Mouse (Mus musculus) embryonic facial prominence, embryonic 13.5 days (tissue): ENCODE results near the gene Asprv1. TPM values are rescaled to one million over a fixed set of nuclear protein-coding genes. Genes with fewer than 3 reads are reported as not detected.

Source experiments
- ATAC-seq: fragments of 200-750 bp; cut with Nextera tagmentation; 2 replicates; pipeline ENCODE4 v1.8.0; 2017; ENCODE audit warnings: low read depth; ENCODE audit not compliant: insufficient number of reproducible peaks, insufficient read depth, low FRiP score, low TSS enrichment
- H3K27ac ChIP-seq: fragments of 300-500 bp; sonication (generic); 2 replicates; pipeline ENCODE4 v1.5.1; 2015; ENCODE audit warnings: moderate library complexity, mild to moderate bottlenecking, inconsistent platforms
- H3K27me3 ChIP-seq: fragments of 300-500 bp; sonication (generic); 2 replicates; pipeline ENCODE4 v1.6.1; 2015; ENCODE audit warnings: mild to moderate bottlenecking, inconsistent platforms
- H3K36me3 ChIP-seq: fragments of 300-500 bp; sonication (generic); 2 replicates; pipeline ENCODE4 v1.6.1; 2015; ENCODE audit warnings: mild to moderate bottlenecking, inconsistent platforms
- H3K4me1 ChIP-seq: fragments of 300-500 bp; sonication (generic); 2 replicates; pipeline ENCODE4 v1.6.1; 2015; ENCODE audit warnings: inconsistent platforms
- H3K4me2 ChIP-seq: fragments of 300-500 bp; sonication (generic); 2 replicates; pipeline ENCODE4 v1.6.1; 2015; ENCODE audit warnings: moderate library complexity, mild to moderate bottlenecking, inconsistent platforms
- H3K4me3 ChIP-seq: fragments of 300-500 bp; sonication (generic); 2 replicates; pipeline ENCODE4 v1.5.1; 2015; ENCODE audit warnings: mild to moderate bottlenecking, inconsistent platforms
- H3K9ac ChIP-seq: fragments of 300-500 bp; sonication (generic); 2 replicates; pipeline ENCODE4 v1.6.1; 2015; ENCODE audit warnings: mild to moderate bottlenecking, inconsistent platforms
- H3K9me3 ChIP-seq: fragments of 300-500 bp; sonication (generic); 2 replicates; pipeline ENCODE4 v1.6.1; 2016; ENCODE audit warnings: inconsistent platforms
- WGBS: fragments of 180-500 bp; shearing (Covaris S2); methylation state at CpG from one replicate; pipeline ENCODE4 v1.1.7; 2015; ENCODE audit warnings: mixed read lengths; 5-methylcytosine and 5-hydroxymethylcytosine counted together
- polyA plus RNA-seq: library from polyadenylated mRNA; unstranded; fragments of >200 nt; fragmentation: Nextera tagmentation; extraction: Ambion mirVana; gene quantifications from 2 replicates; pipeline ENCODE4 v1.2.1, GENCODE M21; 2015

Gene Asprv1
- polyA plus RNA-seq, 1 experiment from 2014 or later: 13.4 TPM

DNA sequence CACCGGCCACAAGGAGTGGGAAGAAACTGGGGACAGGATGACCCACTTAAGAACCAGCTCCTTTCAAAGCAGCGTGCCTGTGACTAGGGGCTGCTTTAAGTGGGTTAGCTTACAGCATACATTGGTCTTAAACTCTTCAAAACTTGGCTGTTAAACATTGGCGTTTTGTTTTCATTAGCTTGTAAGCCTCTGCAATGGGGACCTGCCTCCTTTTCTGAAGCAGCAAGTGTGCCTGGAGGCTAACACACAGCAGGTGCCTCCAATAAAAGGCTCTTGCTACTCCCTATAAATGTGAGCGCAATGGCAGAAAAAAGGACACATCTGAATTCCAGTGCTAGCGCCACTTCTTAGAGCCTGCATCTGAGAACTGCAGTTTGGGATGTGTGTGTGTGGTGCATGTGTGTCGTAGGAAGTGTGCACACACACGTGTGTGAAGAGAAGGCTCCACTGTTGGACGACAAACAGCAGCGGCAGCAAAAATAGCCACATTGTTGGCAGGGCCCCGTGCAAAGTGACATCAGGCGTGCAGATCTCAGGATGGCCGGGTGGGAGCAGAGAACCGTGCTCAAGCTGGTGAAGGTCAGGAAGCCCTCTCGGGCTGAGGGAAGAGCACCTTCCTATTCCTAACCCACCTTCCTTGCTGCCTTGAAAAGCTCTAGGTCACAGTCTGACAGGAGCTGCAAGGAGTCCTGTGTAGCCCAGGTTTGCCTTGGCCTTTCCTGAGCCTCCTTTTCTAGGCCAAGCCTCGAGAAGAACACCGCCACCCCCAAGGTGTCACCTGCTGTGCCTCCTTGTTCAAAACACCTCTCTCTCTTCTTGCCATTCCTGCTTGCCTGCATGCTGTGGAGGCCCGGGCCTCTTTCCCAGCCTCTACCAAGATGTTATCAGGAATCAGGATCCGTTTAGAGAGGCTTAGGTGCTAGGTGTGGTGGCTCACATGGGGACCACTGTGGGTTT lies 3.6 kb upstream of the Asprv1 start:
- no peaks in the 10 kb centered on the region for H3K27me3 ChIP-seq
- no peak for ATAC-seq
- no peak overlapping the region for H3K4me3 ChIP-seq
- H3K4me2 ChIP-seq: no peak overlapping the region
- no peak overlapping the region for H3K27ac ChIP-seq
- H3K9me3 ChIP-seq: no peaks in the 10 kb centered on the region
- 47% methylated on average over 18 of the region's 18 CpGs for WGBS
- no peak overlapping the region for H3K9ac ChIP-seq
- H3K36me3 ChIP-seq: no peaks in the 10 kb centered on the region
- H3K4me1 ChIP-seq: peaks cover 13% of the 10 kb centered on the region

DNA sequence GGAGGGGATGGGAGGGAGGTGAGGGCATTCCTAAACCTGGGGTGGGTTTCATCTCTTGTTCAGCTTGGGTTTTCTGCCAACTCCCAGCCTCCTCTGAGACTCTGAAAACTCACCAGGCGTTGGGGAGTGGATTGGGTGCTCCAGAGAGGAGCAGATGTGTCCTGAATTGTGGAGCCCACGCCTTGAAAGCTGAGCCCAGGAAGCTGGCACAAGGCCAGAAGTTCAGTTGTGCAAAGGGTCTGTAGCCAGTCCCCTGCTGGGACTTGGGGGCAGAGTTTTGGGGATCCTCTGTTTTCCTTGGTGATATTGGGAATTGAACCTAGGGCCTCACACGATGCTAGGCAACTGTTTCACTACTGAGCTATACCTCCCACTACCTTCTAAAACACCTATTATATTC lies 2.2 kb downstream of the Asprv1 start:
- H3K4me3 ChIP-seq: no peak overlapping the region
- no peak overlapping the region for H3K4me2 ChIP-seq
- no peaks in the 10 kb centered on the region; the same call in 1 of the 2 replicates for H3K4me1 ChIP-seq
- H3K9me3 ChIP-seq: no peaks in the 10 kb centered on the region
- peak; percentile 30; the same call in 1 of the 2 replicates for ATAC-seq
- no peaks in the 10 kb centered on the region for H3K36me3 ChIP-seq
- no peak overlapping the region for H3K9ac ChIP-seq
- H3K27me3 ChIP-seq: no peaks in the 10 kb centered on the region
- no peak overlapping the region for H3K27ac ChIP-seq
- 67% methylated on average over 3 of the region's 3 CpGs for WGBS

DNA sequence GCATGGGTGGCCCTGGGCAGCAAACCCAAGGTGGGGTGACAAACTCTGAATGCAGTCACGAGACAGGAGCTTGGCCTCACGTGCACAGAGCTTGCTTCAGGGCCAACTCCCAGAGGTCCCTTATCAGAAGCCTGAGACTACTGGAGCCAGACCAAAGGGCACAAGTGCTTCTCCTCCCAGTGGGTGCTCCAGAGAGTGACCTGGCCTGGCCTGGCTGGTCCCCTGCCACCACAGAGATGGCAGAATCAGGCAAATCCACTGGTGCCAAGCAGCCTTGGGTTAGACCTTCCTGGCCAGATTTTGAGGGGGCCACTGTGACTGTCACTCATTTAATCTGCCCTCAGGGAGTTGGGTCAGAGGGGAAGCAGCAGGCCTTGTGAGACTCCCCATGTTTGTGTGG lies 8.5 kb downstream of the Asprv1 start:
- Histone ChIP-seq H3K36me3 (no peaks in the 10 kb centered on the region), H3K27me3 (no peaks in the 10 kb centered on the region), H3K9me3 (no peaks in the 10 kb centered on the region), H3K9ac (no peak overlapping the region), H3K4me2 (no peak overlapping the region), H3K4me3 (no peak overlapping the region), H3K4me1 (peaks cover 9% of the 10 kb centered on the region; the same call in 1 of the 2 replicates), H3K27ac (no peak overlapping the region)
- 76% methylated on average over 2 of the region's 2 CpGs for whole genome bisulfite sequencing
- no peak for ATAC-seq

DNA sequence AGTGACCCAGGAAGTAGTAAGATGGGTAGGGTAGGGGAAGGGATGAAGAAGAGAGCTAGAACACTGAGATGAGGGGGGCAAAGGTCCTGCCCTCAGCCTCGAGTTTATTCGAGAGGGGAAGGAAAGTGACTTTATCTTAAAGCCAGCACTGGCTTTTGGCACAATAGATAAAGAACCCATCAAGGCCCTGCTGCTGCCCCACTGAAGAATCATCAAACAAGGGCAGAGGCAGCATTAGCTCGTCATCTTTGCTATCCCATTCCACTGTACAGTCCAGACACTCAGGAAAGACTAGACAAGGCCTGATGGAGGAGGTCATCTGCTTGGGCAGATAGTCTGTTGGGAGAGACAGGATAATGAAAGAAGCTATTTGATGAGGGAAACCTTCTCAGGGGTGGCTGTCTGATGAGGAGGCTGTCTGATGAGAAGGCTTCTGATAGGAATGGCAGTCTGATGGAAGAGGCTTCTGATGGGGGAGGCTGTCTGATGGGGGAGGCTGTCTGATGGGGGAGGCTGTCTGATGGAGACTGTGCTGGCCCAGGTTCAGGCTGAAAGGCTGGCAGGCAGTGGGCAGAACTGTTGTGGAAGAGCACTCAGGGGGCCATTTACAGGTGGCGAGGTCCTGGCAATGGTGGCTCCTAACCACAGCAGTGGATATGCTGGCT lies 9.3 kb downstream of the Asprv1 start:
- Histone ChIP-seq H3K9me3 (no peaks in the 10 kb centered on the region), H3K9ac (no peak overlapping the region), H3K27me3 (no peaks in the 10 kb centered on the region), H3K4me2 (no peak overlapping the region), H3K27ac (peak overlapping the region; percentile 80), H3K4me3 (no peak overlapping the region), H3K4me1 (peaks cover 9% of the 10 kb centered on the region; the same call in 1 of the 2 replicates), H3K36me3 (no peaks in the 10 kb centered on the region)
- WGBS: 57% methylated on average over 4 of the region's 4 CpGs
- no peak for ATAC-seq

DNA sequence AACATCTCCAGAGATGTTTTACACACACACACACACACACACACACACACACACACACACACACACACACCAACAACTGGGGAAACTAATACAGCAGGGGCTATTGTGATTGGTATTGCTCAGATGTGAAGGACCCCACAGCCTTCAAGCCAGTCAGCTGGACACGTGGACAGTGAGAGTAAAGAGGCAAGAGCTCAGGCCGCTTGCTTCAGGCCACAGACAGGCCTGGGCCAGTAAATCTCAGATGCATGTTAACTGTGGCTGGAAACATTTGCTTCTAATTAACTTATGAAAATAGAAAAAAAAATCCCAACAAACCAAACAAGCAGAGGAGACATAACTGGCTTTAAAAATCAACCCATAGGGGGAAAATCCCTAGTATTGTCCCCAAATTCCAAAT lies 9.9 kb downstream of the Asprv1 start:
- no peak for ATAC-seq
- no peak overlapping the region for H3K4me2 ChIP-seq
- H3K36me3 ChIP-seq: no peaks in the 10 kb centered on the region
- H3K27ac ChIP-seq: peak overlapping the region; percentile 80
- no peaks in the 10 kb centered on the region for H3K9me3 ChIP-seq
- H3K4me1 ChIP-seq: peaks cover 9% of the 10 kb centered on the region; the same call in 1 of the 2 replicates
- no peak overlapping the region for H3K9ac ChIP-seq
- no peak overlapping the region for H3K4me3 ChIP-seq
- H3K27me3 ChIP-seq: no peaks in the 10 kb centered on the region
- 26% methylated on average over 2 of the region's 2 CpGs for WGBS

DNA sequence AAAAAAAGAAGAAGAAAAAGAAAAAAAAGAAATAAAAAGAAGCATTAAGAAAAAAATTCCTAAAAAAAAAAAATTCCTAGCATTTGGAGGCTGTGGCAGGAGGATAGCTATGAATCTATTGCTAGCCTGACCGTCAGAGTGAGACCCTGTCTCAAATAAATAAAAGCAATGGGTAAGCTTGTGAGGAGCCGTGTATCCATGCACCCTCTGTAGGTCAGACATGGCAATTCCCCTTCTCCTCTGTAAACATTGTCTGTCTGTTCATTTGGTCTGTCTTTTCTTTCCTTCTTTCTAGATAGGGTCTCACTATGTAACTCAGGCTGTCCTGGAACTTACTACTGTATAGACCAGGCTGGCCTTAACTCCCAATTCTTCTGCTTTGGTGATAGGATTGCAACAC lies 10.5 kb downstream of the Asprv1 start:
- Histone ChIP-seq H3K4me1 (peaks cover 9% of the 10 kb centered on the region; the same call in 1 of the 2 replicates), H3K9ac (no peak overlapping the region), H3K9me3 (no peaks in the 10 kb centered on the region), H3K4me2 (no peak overlapping the region), H3K27me3 (no peaks in the 10 kb centered on the region), H3K4me3 (no peak overlapping the region), H3K36me3 (no peaks in the 10 kb centered on the region), H3K27ac (peak overlapping the region; percentile 62; the same call in 1 of the 2 replicates)
- 18% methylated on average over 2 of the region's 2 CpGs for WGBS
- no peak for ATAC-seq

DNA sequence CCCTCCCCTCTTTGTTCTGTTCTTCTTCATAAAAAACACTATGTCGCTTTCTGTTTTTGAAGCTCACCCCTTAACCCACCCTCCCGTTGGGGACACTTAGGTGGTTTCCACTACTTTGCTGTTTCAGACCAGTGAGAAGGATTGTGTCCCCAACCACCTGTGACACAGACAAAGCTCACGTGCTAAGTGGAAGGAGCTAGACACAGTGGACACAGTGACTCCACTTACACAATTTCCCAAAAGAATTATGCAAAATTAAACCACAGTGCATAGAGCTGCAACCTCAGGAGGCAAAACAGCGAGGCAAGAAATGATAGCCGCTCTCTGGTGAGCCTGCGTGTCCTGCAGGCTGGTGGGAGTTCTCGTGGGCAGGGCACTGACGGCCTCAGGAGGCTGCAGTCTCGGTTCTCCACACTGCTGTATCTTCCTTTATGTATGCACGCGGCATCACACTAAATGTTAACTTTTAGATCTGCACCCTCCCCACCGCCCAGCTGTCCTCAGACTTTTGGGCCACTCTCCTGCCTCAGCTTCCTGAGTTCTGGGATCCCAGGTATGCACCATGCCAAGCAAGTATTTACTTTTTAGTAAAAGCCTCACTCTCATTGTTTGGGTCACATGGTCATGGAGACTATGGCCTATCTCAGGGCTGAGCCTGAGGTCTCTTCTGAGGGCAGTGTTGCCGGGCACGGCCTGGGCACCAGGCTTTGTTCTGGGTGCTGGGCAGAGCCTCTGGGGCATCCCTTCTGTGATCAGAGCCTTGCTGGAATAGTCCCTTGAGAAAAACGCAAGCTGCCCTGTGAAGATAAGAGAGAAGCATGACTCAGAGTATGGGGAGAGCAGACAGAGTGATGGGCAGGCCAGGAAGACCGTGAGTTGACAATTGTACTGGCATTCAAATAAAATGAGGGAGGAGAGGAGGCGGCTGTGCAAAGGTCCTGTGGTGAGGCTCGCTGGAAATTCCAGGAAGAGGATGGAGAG lies 11.5 kb downstream of the Asprv1 start:
- H3K4me2 ChIP-seq: no peak overlapping the region
- H3K27ac ChIP-seq: no peak overlapping the region
- H3K4me3 ChIP-seq: no peak overlapping the region
- WGBS: 79% methylated on average over 18 of the region's 18 CpGs
- peaks cover 9% of the 10 kb centered on the region; the same call in 1 of the 2 replicates for H3K4me1 ChIP-seq
- H3K9me3 ChIP-seq: no peaks in the 10 kb centered on the region
- H3K27me3 ChIP-seq: no peaks in the 10 kb centered on the region
- H3K36me3 ChIP-seq: no peaks in the 10 kb centered on the region
- H3K9ac ChIP-seq: no peak overlapping the region
- ATAC-seq: no peak

DNA sequence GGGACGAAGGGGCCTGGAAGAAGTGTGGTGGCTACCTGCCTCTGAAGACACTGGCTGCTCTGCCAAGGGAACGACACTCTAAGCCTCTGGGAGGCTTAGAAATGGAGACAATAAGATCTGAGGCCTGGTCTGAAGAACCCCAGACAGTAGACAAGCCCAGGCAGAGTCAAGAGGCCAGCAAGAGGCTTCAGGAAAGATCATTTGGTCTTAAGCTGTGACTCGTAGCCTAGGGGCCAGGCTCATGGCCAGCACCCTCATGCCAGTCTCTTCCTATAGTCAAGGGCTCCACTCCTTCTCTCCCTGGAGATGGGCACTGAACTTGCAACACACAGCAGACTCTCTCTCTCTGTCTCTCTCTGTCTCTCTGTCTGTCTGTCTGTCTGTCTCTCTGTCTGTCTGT lies 12.2 kb downstream of the Asprv1 start:
- H3K4me2 ChIP-seq: no peak overlapping the region
- H3K27ac ChIP-seq: no peak overlapping the region
- H3K27me3 ChIP-seq: no peaks in the 10 kb centered on the region
- ATAC-seq: no peak
- 76% methylated on average over 3 of the region's 3 CpGs for WGBS
- H3K4me1 ChIP-seq: peaks cover 9% of the 10 kb centered on the region; the same call in 1 of the 2 replicates
- H3K36me3 ChIP-seq: no peaks in the 10 kb centered on the region
- H3K9ac ChIP-seq: no peak overlapping the region
- H3K9me3 ChIP-seq: no peaks in the 10 kb centered on the region
- no peak overlapping the region for H3K4me3 ChIP-seq

DNA sequence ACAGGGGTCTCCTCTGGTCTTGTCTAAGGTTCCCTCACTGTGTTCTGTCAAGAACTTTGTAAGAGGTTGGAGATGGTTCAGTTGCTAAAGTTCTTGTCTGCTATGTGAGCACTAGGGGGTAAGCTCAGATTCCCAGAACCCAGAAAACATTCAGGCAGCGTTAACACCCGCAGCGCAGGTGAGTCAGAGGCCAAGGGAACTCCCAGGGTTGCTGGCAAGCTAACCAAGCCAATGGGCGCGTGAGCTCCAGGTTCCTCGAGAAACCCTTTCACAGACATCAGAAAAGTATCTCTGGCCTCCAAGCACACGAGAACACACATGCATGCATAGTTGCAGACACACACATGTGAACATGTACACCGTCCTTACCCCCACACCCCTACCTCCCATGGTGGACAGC lies 12.8 kb downstream of the Asprv1 start:
- no peaks in the 10 kb centered on the region for H3K36me3 ChIP-seq
- no peaks in the 10 kb centered on the region for H3K9me3 ChIP-seq
- 86% methylated on average over 8 of the region's 8 CpGs for WGBS
- peaks cover 9% of the 10 kb centered on the region; the same call in 1 of the 2 replicates for H3K4me1 ChIP-seq
- H3K27me3 ChIP-seq: no peaks in the 10 kb centered on the region
- H3K4me3 ChIP-seq: no peak overlapping the region
- H3K4me2 ChIP-seq: no peak overlapping the region
- H3K9ac ChIP-seq: no peak overlapping the region
- ATAC-seq: no peak
- no peak overlapping the region for H3K27ac ChIP-seq

DNA sequence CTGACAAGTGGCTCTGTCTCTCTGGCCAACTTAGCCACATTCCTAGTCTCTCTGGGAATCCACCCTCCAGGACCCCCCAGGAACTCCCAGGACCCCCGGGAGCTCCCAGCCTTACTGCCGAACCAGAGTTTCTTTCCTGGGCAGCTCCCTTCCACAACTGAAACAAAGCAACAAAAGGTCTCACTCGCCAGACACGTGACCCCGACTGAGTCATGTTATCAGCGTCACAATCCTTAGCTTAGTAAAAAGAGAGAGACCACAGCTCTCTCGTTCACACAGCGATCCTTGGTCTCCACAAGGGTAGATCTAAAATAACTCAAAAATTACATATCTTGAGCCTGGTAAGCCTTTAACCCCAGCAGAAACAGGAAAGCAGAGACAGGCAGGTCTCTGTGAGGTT lies 13.8 kb downstream of the Asprv1 start:
- Histone ChIP-seq H3K27me3 (no peaks in the 10 kb centered on the region), H3K4me2 (no peak overlapping the region), H3K27ac (no peak overlapping the region), H3K4me3 (no peak overlapping the region), H3K4me1 (peaks cover 9% of the 10 kb centered on the region; the same call in 1 of the 2 replicates), H3K9me3 (no peaks in the 10 kb centered on the region), H3K36me3 (no peaks in the 10 kb centered on the region), H3K9ac (no peak overlapping the region)
- WGBS: 75% methylated on average over 8 of the region's 8 CpGs
- ATAC-seq: no peak
